Mouse (Mus musculus) T-helper 1 cell (primary cell): Measurements from ENCODE around the gene Dnajc16.

ENCODE experiments used
- in situ Hi-C: fragments of 300-600 bp; cut with MboI, MseI; formaldehyde crosslinking; loops from one replicate; pipeline ENCODE4 v1.15.1; 2025; ENCODE audit warnings: high pct_unique_total_duplicates

The Dnajc16 gene

DNA sequence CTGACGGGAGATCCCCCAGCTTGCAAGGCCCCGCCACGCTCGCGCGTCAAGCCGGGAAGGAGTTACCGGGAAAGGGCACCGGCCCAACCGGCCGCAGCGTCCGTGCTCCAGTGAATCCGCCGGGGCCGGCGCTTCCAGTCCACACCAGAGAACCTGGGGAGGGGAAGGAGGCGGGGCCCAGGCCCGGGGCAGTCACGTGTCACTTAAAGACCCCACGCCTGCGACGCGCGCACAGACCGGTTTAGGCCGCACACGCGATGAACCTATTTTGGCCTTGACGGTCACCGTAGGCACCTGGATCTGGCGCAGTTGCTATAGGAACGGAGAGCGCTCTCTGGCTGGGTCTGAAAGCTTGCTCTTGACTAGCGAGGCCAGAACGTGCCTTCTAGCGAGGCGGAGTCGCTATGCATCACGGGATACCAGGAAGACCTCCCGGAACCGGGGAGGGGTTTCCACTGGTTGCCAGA lies at the start of gene Dnajc16:
Dnajc16 (minus strand) TSS at position 408 of the 467 bp plus-strand sequence.
- in situ Hi-C loops: loop anchor here (5.0 to 25.0 kb wide), 2 partner anchors 53 to 1622 kb away; partner anchors contain the start of gene Pramef8

DNA sequence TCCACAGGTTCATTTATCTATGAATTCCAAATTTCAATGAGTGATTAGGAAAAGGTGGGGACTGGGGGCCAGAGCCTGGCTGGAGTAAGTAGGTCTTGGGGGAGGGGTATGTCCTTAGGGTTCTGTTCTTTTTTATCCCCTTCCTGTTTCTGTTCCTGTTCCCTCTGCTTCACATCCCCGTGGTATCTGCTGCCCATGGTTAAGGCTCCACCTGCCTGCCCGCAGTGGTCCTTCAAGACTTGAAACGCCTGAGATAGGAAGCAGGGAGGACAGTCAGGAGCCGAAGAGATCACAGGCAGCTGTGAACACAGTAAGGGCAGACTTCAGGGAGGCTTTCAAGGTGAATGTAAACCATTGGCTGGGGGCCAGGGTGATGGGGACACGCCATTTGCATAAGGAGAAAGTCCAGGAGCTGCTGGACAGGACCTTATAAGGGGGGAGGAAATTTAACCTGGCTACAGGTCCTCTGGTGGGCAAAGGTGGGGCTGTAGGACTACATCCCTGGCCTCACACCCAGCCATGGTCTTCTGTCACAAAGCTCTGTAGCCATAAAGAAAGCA lies 43.9 kb upstream of the Dnajc16 start:
- in situ Hi-C loops: no loop called here

DNA sequence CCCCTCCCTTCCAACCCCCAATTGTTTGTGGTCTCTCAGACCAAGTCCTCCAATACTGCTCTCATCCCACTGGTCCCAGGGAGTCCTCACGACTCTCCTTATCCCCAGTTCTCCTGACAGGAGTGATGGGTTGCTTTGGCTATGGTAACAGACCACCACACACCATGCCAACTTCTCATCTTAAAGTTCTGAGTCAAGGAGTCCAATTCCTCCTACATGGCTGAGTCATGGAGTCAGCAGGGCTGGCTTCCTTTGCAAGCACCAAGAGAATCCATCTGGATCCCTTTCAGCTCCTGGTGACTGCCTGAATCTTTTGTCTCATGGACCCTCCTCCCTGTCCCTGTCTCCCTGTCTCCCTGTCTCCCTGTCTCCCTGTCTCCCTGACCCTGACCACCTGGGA lies 43.2 kb upstream of the Dnajc16 start:
- in situ Hi-C loops: no loop called here

DNA sequence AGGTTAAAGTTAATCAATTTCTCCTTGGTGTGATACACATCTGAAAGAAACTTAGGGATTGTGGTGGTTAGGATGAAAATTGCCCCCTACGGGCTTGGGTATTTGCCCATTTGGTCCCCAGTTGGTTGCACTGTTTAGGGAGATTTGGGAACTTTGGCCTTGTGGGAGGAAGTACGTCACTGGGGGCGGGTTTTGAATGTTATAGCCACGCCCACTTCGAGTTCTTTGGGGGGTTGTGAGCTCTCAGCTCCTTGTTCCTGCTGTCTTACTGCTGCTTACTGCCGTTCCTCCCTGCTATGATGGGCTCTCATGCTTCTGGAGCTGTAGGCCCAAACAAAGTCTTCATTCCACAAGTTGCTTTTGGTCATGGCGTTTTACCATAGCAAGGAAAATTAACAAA lies 40.6 kb upstream of the Dnajc16 start:
- in situ Hi-C loops: no loop called here

DNA sequence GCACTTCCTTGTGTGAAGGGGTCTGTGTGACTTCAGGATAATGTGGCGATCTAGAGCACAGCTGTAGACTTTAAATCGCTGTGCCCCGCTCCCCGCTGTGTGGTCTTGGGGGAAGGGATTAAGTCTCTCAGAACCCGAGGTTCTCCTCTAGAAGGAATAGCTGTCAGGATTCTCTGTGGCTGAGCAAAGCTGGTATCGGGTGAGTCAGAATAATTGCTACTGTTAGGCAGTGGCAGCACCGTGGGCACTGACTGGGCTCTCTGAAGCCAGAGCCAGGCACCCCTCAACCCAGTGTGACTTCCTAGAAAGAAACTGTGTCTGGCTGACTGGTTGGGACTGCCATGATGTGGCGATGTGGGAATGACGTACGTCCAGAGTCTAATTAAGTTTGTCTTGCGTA lies 39.6 kb upstream of the Dnajc16 start:
- in situ Hi-C loops: no loop called here

DNA sequence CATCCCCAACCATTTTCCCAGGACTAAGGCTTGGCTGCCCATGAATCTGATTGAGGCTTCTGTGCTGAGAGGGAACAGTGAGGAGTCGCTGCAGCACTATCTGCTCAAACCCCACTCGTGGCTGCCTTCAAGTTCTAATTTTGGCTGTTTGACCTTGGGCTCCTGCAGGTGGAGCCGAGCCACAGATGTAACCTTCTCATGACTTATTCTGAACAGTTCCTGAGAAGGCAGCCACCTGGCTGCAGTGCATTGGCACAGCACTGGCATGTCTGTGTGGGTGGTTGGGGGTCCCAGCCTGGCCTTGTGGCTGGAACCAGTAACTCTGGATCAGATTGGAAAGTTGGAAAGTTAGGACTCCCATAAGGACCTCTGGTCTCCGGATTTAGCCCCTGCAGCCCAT lies 37.4 kb upstream of the Dnajc16 start:
- in situ Hi-C loops: no loop called here

DNA sequence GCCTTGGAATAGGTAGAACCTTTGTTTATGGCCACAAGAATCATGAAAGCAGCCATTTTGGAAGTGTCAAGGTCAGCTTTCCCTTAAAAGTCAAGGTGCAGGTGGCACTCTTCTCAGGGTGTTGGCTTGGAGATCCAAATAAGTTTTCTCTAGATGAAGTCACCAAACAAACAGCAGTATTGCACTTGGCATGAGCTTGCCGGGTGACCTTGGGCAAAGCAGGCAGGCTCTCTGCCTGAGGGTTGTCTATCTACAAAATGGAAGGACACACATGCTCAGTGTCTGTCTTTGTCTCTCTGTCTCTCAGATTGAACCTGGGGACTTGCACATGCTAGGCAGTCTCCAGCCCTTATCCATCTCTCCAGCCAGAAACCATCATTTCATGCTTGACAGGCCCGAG lies 36.7 kb upstream of the Dnajc16 start:
- in situ Hi-C loops: no loop called here

DNA sequence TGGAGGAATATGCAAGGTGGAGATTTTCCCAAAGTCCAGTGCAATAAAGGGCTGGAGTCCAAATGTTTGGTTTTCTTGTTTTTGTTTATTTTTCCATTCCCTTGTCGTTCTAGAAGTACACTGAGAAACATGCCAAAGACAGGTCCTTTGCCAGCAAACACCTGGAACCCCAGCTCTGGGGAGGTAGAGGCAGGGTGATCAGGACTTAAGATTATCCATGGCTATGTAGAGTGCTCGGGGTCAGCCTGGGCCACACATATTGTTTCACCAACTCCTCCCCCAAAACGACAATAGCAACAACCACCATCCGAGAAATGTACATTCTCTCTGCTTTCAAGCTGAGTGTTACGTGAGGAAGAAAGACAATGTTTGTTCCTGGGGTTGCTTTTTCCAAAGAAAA lies 35.3 kb upstream of the Dnajc16 start, which contains the start of gene Cela2a:
Cela2a (minus strand) TSS at position 101 of the 400 bp plus-strand sequence.
- in situ Hi-C loops: no loop called here

DNA sequence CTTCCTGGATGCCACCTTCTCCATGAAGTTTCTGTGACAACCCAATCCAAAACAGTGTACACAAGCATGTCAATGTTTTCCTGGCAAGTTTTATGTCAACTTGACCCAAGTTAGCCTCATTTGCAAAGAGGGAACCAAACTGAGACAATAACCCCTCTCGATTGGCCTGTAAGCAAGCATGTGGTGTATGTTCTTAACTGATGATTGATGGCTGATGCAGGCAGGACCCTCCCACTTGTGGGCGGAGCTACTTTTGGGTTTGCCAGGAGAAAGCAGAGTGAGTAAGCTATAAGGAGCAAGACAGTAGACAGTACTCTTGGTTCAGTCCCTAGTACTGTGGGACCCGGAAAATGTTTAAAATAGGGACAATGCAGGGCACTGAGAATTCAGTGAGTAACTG lies 32.2 kb upstream of the Dnajc16 start:
- in situ Hi-C loops: no loop called here

DNA sequence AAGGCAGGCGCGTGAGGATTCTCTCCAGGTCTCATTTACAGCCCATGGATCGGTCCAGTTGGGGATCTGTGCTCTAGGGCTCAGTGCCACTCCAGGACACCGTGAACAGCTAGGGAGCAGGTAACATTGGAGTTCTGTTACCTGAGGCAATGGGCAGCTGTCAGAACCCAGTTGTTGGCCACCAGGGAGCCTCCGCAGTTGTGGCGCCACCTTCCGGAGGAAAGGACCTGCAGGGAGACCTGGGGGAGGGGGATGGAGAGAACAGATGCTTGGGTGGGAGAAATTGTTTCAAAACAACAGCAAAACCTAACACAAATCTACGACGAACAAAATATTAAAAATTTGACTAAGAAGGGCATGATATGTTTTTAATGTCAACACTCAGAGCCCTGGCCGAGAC lies 31.4 kb upstream of the Dnajc16 start:
- in situ Hi-C loops: no loop called here

DNA sequence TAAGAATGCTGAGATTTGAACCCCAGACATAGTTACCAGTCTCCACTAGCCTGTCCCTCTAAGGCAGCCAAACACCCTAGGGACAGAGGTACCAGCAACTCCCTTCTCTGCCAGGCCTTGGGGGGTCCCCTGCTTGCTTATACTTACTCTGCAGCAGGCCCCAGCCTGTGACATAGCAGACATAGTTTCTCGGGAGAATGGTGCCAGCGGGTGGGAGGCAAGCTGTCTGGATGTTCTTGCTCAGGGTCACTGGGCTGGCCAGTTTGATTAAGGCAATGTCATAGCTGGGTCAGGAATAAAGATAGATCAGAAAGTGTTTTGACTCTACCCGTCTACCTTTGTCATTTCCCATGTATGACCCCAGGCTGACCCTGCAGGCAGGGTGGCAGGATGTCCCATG lies 30.4 kb upstream of the Dnajc16 start:
- in situ Hi-C loops: no loop called here

DNA sequence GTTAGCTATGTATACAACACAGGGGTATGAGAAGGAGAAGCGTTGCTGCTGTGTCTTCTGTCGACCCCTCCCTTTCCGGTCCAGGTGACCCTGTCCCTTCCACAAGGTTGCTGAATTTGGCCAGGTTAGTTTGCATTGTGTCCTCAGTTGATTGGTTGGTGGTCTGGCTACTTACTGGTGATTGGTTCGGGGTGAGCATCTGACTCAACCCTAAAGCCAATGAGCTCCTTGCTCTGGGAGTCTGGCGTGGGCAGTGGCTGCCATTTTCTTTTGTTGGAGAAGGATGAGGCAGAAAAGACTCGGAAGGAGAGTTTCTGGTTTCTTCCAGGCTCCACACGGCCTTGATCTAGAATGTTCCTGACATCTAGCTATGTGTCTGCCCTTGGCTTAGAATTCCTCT lies 28.6 kb upstream of the Dnajc16 start:
- in situ Hi-C loops: no loop called here

DNA sequence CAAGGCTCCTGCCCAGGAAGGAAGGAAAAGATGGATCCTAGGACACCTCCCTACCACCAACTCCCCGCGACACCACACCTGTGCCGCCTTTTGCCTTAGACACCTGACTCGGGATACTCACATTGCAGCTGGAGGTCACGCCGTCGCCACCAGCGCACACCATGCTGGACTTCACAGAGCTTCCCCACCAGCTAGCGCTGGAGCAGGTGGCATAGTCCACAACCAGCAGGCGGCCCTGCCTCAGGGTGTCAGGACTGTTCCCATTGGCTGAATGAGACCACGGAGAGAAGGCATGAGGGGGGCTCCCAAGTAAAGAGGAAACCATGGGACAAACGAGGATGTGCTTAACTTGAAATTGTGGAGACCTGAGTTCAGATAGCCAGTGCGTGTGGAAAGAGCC lies 28.1 kb upstream of the Dnajc16 start:
- in situ Hi-C loops: no loop called here

DNA sequence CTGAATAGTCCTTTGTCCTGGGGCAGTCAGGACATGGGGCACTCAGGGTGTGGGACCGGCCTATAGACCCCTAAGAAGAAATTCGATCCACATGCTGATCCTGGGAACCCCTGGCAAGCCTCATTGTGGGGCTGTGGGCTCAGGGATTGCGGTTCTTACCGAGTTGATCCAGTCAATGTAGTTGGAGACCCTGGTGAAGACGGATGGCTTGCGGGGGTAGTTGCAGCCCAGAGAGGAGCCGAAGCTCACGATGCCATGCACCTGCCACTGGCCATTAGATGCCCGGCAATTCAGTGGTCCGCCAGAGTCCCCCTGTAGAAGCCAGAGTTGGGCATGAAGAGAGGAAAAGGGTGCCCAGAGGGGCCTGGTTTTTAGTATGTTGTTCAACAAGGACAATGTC lies 27.0 kb upstream of the Dnajc16 start:
- in situ Hi-C loops: no loop called here

DNA sequence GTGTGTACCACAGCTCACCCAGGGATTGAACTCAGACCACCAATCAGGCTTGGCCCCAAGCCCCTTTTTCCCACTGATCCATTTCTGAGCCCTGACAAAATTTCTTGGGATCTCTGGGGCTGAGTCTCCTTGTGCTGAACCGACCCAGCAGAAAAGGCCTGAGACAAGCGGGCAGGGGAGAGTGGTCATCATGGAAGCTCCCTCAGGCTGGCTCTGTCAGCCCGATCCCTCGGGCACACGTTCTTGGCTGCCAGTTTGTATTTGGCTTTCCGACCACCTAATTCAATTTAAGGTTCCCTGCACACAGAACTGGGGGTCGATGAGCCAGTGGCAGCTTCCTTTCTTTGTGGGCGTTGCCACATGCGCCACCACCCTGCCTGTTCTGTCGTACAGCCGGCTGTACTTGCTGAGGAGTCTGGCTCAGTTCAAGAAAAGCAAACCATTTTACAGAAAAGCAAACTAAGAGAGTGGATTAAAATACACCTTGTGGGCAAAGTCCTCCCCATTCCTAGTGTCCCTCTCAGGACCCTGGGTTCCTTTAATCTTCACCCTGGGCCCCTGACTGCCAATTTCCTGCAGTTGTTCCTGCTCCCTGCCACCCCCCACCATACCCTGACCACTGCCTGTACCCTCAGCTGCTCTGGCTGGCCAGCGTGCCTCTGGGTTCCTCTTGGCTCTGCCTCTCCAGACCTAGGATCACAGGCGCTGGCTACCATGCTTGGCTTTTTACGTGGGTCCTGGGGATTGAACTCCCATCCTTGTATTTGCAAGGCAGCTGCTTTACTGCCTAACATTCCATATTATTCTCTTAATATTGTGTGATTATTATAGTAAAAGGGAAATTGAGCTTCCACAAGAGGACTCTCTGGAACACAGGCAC lies 26.3 kb upstream of the Dnajc16 start:
- in situ Hi-C loops: no loop called here

DNA sequence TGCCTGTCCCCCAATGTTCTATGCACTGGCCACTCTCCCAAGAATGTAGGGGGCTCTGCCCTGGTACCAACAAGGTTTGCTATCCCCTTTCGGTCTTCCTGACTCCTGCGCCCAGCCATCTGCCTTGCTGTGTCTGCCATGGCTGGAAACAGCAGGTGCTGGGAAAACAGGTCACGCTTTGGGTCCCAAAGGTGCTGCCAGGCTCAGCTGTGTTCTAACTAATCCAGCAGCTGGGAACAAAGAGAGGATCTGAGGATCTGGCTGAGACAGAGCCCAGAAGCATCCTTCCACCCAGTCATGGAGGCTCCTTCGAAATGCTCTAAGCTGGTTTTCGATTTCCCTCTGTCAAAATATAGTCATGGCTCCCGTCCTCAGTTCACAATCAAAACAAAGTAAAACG lies 25.5 kb upstream of the Dnajc16 start:
- in situ Hi-C loops: no loop called here

DNA sequence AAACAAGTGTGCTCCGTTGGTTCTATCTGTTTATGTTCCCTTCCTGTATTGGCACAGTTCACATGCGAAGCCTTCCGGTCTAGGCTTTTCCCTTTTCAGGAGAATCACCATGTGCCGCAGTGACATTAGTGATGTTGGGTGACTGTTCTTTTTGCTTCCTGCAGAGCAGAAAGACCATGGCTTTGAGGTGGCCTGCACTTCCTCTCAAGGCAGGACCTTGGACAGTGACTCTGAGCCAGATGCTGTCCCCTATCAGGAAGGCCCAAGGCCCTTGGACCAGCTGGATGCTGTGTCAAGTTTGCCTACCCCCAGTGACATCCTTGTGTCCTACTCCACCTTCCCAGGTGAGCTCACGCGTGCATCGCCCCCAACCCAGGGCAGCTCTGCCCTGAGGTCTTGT lies 20.6 kb upstream of the Dnajc16 start:
- in situ Hi-C loops: no loop called here

DNA sequence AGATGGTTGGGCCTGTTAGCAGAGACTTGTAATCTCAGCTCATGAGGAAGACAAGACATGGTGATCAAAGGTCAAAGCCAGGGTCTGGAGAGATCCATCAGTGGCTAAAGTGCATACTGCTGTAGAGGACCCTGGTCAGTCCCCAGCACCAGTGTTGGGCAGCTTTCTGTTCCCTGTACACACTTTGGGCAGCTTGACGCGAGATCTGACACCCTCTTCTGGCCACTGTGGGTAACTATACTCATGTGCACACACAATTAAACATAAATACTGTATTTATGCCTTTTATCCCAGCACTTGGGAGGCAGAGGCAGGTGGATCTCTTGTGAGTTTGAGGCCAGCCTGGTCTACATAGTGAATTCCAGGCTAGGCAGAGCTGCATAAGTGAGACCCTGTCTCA lies 20.2 kb upstream of the Dnajc16 start:
- in situ Hi-C loops: no loop called here

DNA sequence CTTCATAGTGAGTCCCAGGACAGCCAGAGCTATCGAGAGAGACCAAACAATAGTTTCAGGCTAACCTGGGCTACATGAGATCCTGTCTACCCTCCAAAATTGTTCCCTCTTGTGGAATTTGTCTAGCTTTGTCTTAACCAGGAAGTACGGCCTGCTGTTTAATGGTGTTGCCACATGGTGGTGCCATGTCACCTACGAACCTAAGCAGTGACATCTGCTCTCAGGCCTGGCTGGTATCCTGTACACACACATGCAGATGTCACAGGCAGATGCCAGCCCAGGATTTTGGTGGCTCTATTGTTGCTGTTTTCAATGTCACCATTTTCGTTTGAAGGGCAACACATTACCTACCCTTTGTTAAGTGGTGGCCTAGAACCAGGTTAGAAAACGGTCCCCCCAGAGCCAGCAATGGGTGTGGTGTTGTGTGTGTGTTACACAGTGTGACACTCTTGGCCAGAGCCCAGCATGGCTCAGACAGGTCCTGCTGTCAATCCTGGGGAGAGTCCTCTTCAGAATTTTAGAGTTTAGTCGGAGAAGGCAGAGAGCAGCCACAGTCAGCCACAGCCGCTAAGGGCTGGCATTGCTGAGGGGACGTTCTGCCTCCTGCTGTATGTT lies 19.2 kb upstream of the Dnajc16 start:
- in situ Hi-C loops: no loop called here

DNA sequence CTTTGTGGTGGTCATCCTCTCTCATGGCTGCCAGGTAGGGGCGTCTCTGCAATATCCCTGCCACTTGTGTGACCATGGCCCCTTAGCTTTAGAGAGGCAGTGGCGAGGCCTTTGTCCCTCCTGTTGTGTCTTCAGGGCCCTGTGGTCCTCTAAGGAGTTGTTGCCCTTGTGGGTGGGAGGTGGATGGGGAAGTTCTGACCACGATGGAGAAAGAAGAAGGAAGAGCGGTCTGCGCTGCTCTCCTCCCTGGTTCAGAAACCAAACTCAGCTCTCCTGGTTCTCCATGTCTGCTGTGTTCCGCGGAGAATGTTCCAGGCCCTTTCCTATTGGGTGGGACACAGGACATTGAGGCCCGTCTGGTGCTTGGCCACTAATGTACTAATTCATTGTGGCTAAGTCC lies 15.2 kb upstream of the Dnajc16 start:
- in situ Hi-C loops: no loop called here

DNA sequence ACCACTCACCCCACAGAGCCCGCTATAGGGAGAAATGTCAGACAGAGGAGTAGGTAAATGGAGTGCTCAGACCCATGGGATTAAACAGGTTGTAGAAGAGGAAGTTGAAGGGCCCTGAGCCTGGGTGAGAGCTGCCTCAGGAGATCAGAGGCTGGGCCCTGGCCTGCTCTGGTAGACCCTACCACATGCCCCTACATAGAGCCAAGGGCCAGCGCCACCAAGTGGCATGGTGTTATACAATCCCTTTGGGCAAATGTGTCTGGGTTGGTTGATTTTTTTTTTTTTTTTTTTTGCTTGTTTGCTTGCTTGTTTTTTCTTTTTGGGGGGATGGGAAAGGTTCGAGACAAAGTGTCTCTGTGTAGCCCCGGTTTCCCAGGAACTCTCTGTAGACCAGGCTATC lies 13.4 kb upstream of the Dnajc16 start:
- in situ Hi-C loops: no loop called here

DNA sequence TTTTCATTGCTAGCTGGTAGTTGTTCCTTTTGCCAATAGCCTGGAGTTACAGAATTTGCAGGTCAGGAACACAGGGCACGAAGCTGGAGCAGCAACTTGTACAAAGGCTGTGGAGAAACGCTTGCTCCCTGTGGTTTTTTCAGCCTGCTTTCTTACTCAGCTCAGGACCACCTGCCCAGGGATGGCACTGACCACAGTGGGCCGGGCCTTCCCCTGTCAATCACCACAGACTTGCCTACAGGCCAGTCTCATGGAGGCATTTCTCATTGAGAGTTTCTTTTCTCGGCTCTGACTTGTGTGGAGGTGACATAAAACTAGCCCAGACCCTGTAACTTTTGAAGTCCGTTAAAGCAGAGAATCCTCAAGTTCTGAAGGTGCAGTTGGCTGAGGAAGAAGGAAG lies 6.8 kb upstream of the Dnajc16 start:
- in situ Hi-C loops: loop anchor here (25.0 kb wide), 1 partner anchor 1615 kb away; the partner anchor contains the start of gene Pramef8

DNA sequence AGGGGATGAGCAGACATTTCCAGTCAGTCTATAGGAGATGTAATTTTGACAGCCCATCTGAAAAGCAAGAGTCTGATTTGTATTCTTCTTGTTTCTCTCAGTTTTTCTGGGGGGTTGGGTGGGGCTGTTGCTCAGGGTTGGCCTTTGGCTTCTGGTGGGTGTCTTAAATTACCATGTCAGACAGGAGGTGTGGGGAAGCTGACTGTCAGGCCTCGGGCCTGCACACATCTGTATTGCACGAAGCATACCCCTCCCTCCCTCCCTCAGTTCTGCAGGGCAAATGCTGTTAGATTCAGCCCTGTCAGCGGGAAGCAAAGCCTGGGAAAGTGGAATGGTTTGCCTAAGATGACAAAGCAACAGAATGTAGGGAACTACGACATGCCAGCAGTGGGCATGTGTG lies 6.2 kb upstream of the Dnajc16 start:
- in situ Hi-C loops: loop anchor here (25.0 kb wide), 1 partner anchor 1615 kb away; the partner anchor contains the start of gene Pramef8
